Mouse (Mus musculus) midbrain, embryonic 16.5 days (tissue): ENCODE results near the gene Cog2. TPM values are rescaled to one million over a fixed set of nuclear protein-coding genes. Genes with fewer than 3 reads are reported as not detected.

ENCODE experiments used
- ATAC-seq: fragments of 200-750 bp; cut with Nextera tagmentation; 2 replicates; pipeline ENCODE4 v1.8.0; 2017; ENCODE audit warnings: moderate TSS enrichment
- H3K27ac ChIP-seq: fragments of 300-500 bp; sonication (generic); 2 replicates; pipeline ENCODE4 v1.5.1; 2014; ENCODE audit warnings: mild to moderate bottlenecking, low read length, mixed read lengths
- H3K27me3 ChIP-seq: fragments of 300-500 bp; sonication (generic); 2 replicates; pipeline ENCODE4 v1.6.1; 2014; ENCODE audit warnings: low read depth, low read length, mixed read lengths; ENCODE audit not compliant: control insufficient read depth, insufficient read depth
- H3K36me3 ChIP-seq: fragments of 300-500 bp; sonication (generic); 2 replicates; pipeline ENCODE4 v1.6.1; 2014; ENCODE audit warnings: mild to moderate bottlenecking, low read length, moderate library complexity, mixed read lengths; ENCODE audit not compliant: control insufficient read depth, insufficient read depth
- H3K4me1 ChIP-seq: fragments of 300-500 bp; sonication (generic); 2 replicates; pipeline ENCODE4 v1.6.1; 2014; ENCODE audit warnings: mild to moderate bottlenecking, low read length, mixed read lengths; ENCODE audit not compliant: control insufficient read depth, insufficient read depth
- H3K4me2 ChIP-seq: fragments of 300-500 bp; sonication (generic); 2 replicates; pipeline ENCODE4 v1.6.1; 2014; ENCODE audit warnings: mild to moderate bottlenecking, low read length, mixed read lengths
- H3K4me3 ChIP-seq: fragments of 300-500 bp; sonication (generic); 2 replicates; pipeline ENCODE4 v1.5.1; 2014; ENCODE audit warnings: low read depth, mild to moderate bottlenecking, low read length, moderate library complexity, mixed read lengths
- H3K9ac ChIP-seq: fragments of 300-500 bp; sonication (generic); 2 replicates; pipeline ENCODE4 v1.6.1; 2014; ENCODE audit warnings: low read depth, low read length, mixed read lengths
- H3K9me3 ChIP-seq: fragments of 300-500 bp; sonication (generic); replicated peaks from 2 replicates; pipeline ENCODE4 v1.6.1; 2014; ENCODE audit warnings: mild to moderate bottlenecking, low read length, mixed read lengths; ENCODE audit not compliant: control insufficient read depth, poor library complexity, severe bottlenecking
- WGBS: fragments of 180-500 bp; shearing (Covaris S2); extraction: QIAGEN DNeasy Blood & Tissue Kit; methylation state at CpG from one replicate; pipeline ENCODE4 v1.1.7; 2014; 5-methylcytosine and 5-hydroxymethylcytosine counted together
- polyA plus RNA-seq: library from polyadenylated mRNA; unstranded; fragments of >200 nt; fragmentation: Nextera tagmentation; extraction: Ambion mirVana; gene quantifications from 2 replicates; pipeline ENCODE4 v1.2.1, GENCODE M21; 2015

Cog2 gene
- polyA plus RNA-seq = 33.0 and 34.5 TPM in 2 replicates

DNA sequence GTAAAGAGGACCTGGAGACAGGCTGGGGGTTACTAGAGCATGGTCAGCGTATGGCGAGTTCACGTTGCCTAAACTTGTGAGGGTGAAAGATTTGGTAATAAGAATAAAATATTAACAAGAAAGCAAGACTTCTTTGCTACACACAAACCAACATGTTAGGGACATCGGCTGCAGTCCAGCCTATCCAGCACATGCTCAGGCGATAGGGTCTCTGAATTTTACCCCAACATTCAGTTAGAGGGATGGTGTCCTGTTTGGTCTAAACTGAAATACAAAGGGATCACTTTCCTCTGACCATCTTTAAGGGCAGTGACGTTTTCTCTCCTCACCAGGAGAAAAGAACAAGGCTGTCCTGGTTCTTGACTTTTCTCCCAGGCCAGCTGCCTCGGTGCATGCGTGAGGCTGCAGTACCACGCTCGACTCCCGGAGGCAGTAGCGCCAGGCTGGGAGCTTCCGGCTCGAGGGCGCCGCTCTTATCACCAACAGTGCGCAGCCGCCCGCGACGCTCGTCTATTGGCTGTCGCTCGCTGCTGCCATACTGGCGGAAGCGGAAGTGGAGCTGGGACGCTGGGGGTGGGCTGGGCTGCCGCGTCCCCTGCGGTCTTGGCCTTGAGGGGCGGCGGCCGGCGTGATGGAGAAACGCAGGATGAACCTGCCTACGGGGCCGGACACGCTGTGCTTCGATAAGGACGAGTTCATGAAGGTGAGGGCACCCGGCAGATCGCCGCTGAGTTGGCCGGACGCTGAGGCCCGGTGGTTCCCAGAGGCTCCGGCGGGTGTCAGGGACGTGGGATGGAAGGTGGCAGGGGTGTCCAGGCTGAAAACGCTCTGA, at the start of gene Cog2:
Gene Cog2 (plus strand): TSS at position 519 of the 832 bp plus-strand sequence.
- Histone ChIP-seq H3K27me3 (peaks cover 6% of the 10 kb centered on the region), H3K27ac (no peak within 1 kb of the TSS), H3K4me1 (peaks cover 13% of the 10 kb centered on the region), H3K36me3 (no peaks in the 10 kb centered on the region), H3K4me2 (peak within 1 kb of the TSS; percentile 89), H3K9ac (peak within 1 kb of the TSS; percentile 70), H3K9me3 (no peaks in the 10 kb centered on the region), H3K4me3 (peak within 1 kb of the TSS; percentile 79)
- peak; percentile 99 for ATAC-seq
- WGBS = 10% methylated on average over 50 of the region's 50 CpGs

DNA sequence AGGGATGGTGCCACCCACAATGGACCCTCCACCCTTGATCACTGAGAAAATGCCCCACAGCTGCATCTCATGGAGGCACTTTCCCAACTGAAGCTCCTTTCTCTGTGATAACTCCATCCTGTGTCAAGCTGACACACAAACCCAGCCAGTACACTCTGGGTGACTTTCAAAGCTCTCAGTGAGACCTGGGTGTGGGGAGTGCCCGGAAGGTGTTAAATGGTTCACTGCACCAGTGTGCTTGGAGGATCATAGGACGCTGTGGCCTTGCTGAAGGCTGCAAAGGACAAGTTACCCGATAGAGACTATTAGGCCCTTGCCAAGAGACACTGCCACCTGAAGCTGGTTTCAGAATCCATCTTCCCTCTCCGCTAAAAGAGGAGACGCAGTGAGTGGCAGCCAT, 44.9 kb upstream of the Cog2 start:
- Histone ChIP-seq H3K4me1 (no peaks in the 10 kb centered on the region), H3K36me3 (no peaks in the 10 kb centered on the region), H3K4me3 (no peak overlapping the region), H3K27me3 (no peaks in the 10 kb centered on the region), H3K4me2 (no peak overlapping the region), H3K9me3 (no peaks in the 10 kb centered on the region), H3K9ac (no peak overlapping the region), H3K27ac (no peak overlapping the region)
- ATAC-seq = no peak
- 82% methylated on average over 5 of the region's 5 CpGs for WGBS

DNA sequence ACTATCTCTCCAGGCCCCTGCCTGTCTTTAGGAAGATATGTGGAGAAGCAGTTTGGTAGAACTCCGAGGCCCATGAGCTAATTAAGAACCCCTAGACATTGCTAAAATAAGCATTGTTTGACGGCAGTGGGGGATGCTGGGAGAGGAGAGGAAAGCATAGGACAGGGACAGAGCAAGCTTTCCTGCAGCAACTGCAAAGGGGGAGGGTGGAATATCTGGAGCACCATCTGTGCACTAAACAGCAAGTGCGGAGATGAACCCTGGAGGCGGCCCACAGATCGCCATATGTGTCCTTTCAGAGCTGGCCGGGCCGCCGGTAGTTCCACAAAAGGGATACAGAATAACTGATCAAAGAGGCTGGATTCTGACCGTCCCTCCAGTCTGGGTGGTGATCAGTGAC, 43.9 kb upstream of the Cog2 start:
- H3K9me3 ChIP-seq = no peaks in the 10 kb centered on the region
- H3K27ac ChIP-seq = no peak overlapping the region
- no peak overlapping the region for H3K9ac ChIP-seq
- no peaks in the 10 kb centered on the region for H3K4me1 ChIP-seq
- ATAC-seq = no peak
- H3K36me3 ChIP-seq = no peaks in the 10 kb centered on the region
- no peak overlapping the region for H3K4me2 ChIP-seq
- H3K27me3 ChIP-seq = no peaks in the 10 kb centered on the region
- no peak overlapping the region for H3K4me3 ChIP-seq
- 40% methylated on average over 9 of the region's 9 CpGs for WGBS

DNA sequence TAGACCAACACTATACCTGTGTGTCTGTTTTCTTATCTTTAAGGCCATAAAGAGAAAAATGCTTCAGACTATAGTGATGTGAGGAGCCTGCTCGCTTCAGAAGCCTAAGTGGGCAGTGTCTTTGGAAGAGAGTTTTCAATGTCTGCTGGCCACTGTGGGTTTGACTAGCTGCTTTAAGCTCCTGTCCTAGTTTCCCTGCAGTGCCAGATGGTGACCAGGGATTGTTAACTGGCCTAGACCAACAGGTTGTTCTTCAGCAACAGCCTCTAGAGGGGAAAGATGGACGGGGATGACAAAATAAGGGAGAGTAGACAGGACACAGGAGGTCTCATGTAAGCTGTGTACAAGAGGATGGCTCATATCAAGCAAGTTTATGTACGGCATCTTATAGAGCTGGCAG, 41.3 kb upstream of the Cog2 start:
- Histone ChIP-seq H3K9me3 (no peaks in the 10 kb centered on the region), H3K36me3 (no peaks in the 10 kb centered on the region), H3K4me2 (no peak overlapping the region), H3K4me3 (no peak overlapping the region), H3K4me1 (no peaks in the 10 kb centered on the region), H3K9ac (no peak overlapping the region), H3K27ac (no peak overlapping the region), H3K27me3 (no peaks in the 10 kb centered on the region)
- ATAC-seq = no peak
- WGBS = 78% methylated on average over 3 of the region's 3 CpGs

DNA sequence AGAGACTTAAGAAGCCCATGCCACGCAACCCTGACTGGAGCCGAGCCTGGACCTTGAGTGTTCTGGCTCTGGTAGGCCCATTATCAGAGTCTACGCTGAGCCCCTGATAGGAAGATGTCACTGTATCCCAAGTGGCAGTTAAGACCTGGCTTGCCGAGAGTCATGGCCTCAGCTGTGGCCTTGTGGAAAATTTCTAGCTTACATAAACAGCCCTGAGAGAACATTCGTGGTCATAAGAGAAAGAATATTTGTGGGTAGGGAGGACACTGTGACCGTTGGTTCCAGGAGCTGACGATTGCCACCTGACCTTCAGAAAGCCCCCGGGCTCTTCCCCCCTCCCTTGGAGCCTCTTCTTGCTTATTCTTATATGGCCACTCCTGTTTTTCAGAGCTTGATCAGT, 40.2 kb upstream of the Cog2 start:
- Histone ChIP-seq H3K36me3 (no peaks in the 10 kb centered on the region), H3K4me3 (no peak overlapping the region), H3K9ac (no peak overlapping the region), H3K4me2 (no peak overlapping the region), H3K27me3 (no peaks in the 10 kb centered on the region), H3K27ac (no peak overlapping the region), H3K4me1 (no peaks in the 10 kb centered on the region), H3K9me3 (no peaks in the 10 kb centered on the region)
- 88% methylated on average over 8 of the region's 8 CpGs for WGBS
- no peak for ATAC-seq

DNA sequence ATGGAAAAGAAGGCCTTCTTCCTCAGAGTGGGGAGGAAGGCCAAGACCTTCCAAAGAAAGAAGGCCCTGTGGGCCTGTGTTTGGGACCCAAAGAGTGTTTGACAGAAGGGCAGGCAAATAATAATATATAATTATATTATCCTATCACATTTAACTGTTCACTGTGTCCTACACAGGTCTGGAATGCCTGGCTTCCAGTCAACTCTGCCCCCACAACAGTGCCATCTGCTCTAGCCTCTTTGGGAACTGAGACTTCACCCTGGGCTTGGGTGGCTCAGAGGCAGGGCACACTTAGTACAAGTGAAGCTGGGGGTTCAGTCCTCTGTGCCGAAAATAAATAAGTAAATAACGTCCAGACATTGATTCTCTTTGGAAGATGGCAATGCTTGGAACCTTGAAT, 37.8 kb upstream of the Cog2 start:
- no peak overlapping the region for H3K4me3 ChIP-seq
- no peak overlapping the region for H3K27ac ChIP-seq
- 90% methylated on average over 2 of the region's 2 CpGs for WGBS
- H3K27me3 ChIP-seq = no peaks in the 10 kb centered on the region
- no peak for ATAC-seq
- H3K4me1 ChIP-seq = peaks cover 2% of the 10 kb centered on the region; the same call in 1 of the 2 replicates
- no peak overlapping the region for H3K9ac ChIP-seq
- H3K36me3 ChIP-seq = no peaks in the 10 kb centered on the region
- no peak overlapping the region for H3K4me2 ChIP-seq
- no peaks in the 10 kb centered on the region for H3K9me3 ChIP-seq

DNA sequence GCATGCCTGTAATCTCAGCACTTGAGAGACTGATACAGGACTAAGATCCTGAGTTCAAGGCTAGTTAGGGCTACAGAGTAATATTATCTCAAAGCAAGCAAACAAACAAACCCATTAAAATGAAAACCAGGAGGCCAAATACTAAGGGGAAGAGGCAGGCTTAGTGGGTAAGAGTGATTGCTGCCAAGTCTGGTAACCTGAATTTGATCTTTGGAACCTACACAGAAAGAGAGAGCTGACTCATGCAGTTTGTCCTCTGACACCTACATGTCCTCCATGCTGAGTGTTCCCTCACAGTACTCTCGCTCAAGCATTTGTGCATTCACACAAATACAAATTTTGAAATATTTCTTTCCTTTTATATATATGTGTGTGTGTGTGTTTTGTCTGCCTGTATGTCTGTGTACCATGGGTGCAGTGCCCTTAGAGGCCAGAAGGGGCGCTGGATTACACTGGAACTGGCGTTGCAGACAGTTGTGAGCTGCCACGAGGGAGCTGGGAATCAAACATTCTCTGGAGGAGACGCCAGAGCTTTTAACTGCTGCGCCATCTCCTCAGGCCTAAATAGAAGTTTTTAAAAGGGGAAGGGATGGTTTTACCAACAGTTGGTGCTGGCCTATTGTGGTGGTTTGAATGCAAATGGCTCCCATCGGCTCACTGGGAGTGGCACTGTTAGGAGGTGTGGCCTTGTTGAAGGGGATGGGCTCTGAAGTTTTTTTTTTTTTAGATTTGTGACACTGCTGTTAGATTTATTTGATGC, 37.0 kb upstream of the Cog2 start:
- 69% methylated on average over 7 of the region's 7 CpGs for WGBS
- ATAC-seq = no peak
- no peaks in the 10 kb centered on the region for H3K27me3 ChIP-seq

DNA sequence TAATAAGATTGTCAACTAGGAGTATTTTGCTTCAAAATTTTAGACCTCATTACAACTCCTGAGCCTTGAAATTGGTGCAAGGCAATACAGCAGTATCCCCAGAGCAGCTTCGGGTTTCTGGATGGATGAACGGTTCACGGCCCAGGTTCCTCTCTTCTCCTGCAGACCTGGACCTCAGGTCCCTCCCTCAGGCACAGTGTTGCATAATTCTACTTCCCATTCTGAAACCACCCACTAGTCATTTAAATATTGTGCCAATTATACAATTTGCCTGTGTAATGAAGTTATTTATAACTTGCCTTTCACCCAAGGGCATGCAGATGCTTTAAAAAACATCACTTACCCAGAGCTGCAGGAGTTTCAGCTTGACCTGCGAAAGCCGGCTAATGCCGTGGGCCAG, 31.3 kb upstream of the Cog2 start:
- ATAC-seq = no peak
- WGBS = 90% methylated on average over 6 of the region's 6 CpGs
- Histone ChIP-seq H3K36me3 (no peaks in the 10 kb centered on the region), H3K27me3 (no peaks in the 10 kb centered on the region), H3K9ac (no peak overlapping the region), H3K27ac (no peak overlapping the region), H3K4me3 (no peak overlapping the region), H3K4me2 (no peak overlapping the region), H3K4me1 (peaks cover 2% of the 10 kb centered on the region; the same call in 1 of the 2 replicates), H3K9me3 (no peaks in the 10 kb centered on the region)

More for the DNA sequence above, 37.0 kb upstream of the Cog2 start:
- Histone ChIP-seq H3K4me2 (no peak overlapping the region), H3K27ac (no peak overlapping the region), H3K36me3 (no peaks in the 10 kb centered on the region), H3K9ac (no peak overlapping the region), H3K9me3 (no peaks in the 10 kb centered on the region), H3K4me3 (no peak overlapping the region), H3K4me1 (peaks cover 2% of the 10 kb centered on the region; the same call in 1 of the 2 replicates)

DNA sequence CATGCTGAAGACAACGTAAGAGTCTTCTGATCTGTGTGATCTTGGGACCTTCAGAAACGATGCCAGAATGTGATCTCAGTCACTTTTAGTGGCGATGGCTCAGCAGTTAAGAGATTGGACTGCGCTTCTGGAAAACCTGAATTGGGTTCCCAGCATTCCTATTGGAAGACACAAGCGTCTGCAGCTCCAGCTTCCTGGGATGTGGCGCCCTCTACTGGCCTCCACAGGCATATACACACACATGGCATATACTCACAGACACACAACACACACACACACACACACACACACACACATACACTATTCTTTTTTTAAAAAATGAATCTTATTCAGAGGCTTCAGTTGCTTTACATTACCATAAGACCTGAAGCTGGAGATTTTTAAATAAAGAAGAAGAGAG, 30.8 kb upstream of the Cog2 start:
- H3K9me3 ChIP-seq = no peaks in the 10 kb centered on the region
- no peak overlapping the region for H3K4me3 ChIP-seq
- peaks cover 2% of the 10 kb centered on the region; the same call in 1 of the 2 replicates for H3K4me1 ChIP-seq
- WGBS = 82% methylated on average over 6 of the region's 6 CpGs
- no peak for ATAC-seq
- H3K27ac ChIP-seq = no peak overlapping the region
- H3K9ac ChIP-seq = no peak overlapping the region
- H3K36me3 ChIP-seq = no peaks in the 10 kb centered on the region
- H3K27me3 ChIP-seq = no peaks in the 10 kb centered on the region
- H3K4me2 ChIP-seq = no peak overlapping the region
